Mouse (Mus musculus): Measurements from ENCODE around the gene Ide.

DNA sequence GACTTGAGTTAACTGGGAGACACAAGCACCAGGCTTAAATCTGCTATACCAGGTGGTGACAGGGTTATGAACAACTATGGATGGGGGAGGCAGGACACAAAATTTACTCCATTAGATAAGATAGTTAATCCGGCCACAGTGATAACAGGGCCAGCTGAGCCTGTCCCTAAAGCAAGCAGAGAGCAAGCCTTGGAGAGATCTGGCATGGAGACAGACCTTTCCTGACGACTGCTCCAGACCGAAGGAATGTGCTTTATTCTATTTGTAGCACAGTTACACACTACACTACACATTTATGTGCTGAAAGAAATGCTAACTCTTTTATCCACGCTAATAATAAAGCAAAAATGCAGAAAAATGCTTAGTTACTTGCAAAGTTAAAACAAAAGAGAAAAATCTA, 46.0 kb downstream of the Ide start:
- TF ChIP-seq CTCF (IDR thresholded peaks at IDR 0.05; ENCODE audit: low read depth): no peak
- TF ChIP-seq EP300 (IDR thresholded peaks at IDR 0.05; ENCODE audit: low read depth): no peak
